Mouse (Mus musculus): ENCODE measurements around the gene Galt.
"Not testable (repeated sequence)": the region's sequence is repeated elsewhere in the genome, so short reads cannot be mapped to it uniquely, and the experiment has no call there.

Galt gene

GRCm38 (mm10) chr4:41773502-41773901 is 18.5 kb downstream of the Galt start:
- not testable (repeated sequence) for ATAC-seq (ENCODE audit: insufficient number of reproducible peaks, low FRiP score, low TSS enrichment)

GRCm38 (mm10) chr4:41774002-41774401 is 19.0 kb downstream of the Galt start, which contains the start of gene Ccl27a:
TSS of gene Ccl27a (minus strand) at chr4:41774247.
- ATAC-seq (ENCODE audit: insufficient number of reproducible peaks, low FRiP score, low TSS enrichment): not testable (repeated sequence)

DNA sequence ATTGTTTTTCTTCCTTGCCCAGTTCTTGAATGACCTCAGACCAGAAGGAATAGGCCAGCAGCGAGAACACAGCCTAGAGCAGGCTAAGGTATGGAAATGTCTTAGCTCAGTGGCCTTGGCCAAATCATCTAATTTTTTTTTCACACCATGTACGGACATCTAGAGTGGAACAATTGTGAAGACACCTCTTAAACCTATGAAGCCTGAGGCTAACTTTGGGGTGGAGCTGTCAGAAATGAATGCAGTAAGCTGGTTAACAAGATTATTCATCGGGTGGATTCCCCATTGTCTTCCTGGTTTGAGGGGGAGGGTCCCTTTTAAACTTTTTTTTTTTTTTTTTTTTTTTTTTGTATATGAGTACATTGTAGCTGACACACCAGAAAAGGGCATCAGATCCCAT is 19.5 kb downstream of the Galt start:
- ATAC-seq (ENCODE audit: insufficient number of reproducible peaks, low FRiP score, low TSS enrichment): not testable (repeated sequence)

- not testable (repeated sequence) for ATAC-seq (ENCODE audit: insufficient number of reproducible peaks, low FRiP score, low TSS enrichment)
These were observed 20.8 kb downstream of the Galt start for GRCm38 (mm10) chr4:41775840-41776239.

- ATAC-seq (ENCODE audit: insufficient number of reproducible peaks, low FRiP score, low TSS enrichment): not testable (repeated sequence)
These were observed 26.2 kb downstream of the Galt start for GRCm38 (mm10) chr4:41781271-41781670.

DNA sequence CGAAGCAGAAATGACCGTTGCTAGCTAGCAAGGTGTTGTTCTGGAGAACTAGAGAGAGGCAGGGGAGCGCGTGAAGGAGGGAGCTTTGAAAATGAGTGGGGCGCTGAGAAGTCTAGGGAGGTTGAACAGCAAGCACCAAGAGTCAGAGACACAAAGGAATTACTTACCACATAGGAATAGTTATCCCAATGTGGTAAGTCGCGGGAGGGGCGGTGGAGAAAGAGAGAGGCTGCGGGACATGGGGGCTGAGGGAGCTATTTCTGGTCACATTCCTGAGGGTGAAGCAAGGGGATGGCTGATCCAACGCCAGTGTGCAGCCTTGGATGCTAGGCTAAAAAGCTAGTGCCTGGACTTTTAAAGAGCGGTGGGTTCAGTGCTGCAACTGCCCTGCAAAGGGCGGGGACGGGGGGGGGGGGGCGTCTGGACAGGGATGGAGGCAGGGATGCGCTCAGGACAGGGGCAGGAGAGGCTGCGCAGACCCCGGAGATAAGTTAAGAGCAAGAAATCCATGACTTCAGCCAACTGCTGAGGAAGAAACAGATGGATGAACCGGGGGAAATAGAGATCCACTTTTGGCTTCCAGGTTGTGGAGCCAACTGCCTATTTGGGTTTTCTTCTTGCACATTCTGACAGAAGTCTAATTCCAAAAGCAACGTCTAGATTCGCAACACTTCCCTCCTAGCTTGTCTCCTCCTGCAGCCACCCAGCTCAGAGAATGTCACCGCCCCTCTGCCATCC is 26.9 kb downstream of the Galt start:
- ATAC-seq (ENCODE audit: insufficient number of reproducible peaks, low FRiP score, low TSS enrichment): not testable (repeated sequence)

DNA sequence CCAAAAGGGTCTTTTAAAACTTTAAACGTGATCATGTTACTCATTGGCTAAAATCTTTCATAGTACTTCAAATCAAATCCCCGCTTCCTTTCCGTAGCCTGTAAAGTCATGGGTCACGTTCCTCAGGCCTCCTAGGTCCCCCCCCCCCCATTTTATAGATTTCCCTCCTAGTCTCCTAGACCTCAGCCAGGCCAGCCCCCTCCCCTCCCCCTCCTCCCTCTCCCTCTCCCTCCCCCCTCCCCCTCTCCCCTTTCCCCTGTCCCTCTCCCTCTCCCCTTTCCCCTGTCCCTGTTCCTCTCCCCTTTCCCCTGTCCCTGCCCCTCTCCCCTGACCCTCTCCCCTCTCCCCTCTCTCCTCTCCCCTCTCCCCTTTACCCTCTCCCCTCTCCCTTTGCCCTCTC is 27.7 kb downstream of the Galt start:
- not testable (repeated sequence) for ATAC-seq (ENCODE audit: insufficient number of reproducible peaks, low FRiP score, low TSS enrichment)

DNA sequence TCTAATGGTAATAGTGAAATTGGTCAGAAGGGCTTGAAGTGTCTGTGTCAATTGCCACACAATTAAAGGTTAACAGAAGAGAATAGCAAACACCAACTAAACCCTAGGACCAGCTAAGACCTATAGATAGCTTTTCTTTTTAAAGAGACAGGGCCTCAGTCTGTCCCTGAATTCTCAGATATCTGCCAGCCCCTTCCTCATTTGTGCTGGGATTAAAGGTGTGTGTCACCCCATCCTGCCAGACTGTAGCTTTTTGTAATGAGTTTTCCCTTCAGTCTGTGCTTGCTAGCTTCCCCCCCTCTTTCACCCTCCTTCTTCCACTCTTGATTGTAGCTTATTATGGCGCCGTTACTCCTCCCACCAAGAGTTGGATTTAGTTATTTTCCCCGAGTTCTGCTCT is 28.2 kb downstream of the Galt start:
- not testable (repeated sequence) for ATAC-seq (ENCODE audit: insufficient number of reproducible peaks, low FRiP score, low TSS enrichment)

Measured in cerebellum, adult (tissue).